Mouse (Mus musculus) kidney, embryonic 14.5 days (tissue): ENCODE measurements around the gene Smpd3. TPM values are rescaled to one million over a fixed set of nuclear protein-coding genes. Genes with fewer than 3 reads are reported as not detected.

ENCODE experiments used
- ATAC-seq: fragments of 200-750 bp; cut with Nextera tagmentation; 2 replicates; pipeline ENCODE4 v1.8.0; 2017; ENCODE audit warnings: moderate number of reproducible peaks, mild to moderate bottlenecking, moderate TSS enrichment, moderate library complexity; ENCODE audit not compliant: low FRiP score, low TSS enrichment
- H3K27ac ChIP-seq: fragments of 300-500 bp; sonication (generic); 2 replicates; pipeline ENCODE4 v1.5.1; 2014; ENCODE audit warnings: low read depth, mild to moderate bottlenecking, low read length, moderate library complexity, mixed read lengths
- H3K27me3 ChIP-seq: fragments of 300-500 bp; sonication (generic); 2 replicates; pipeline ENCODE4 v1.6.1; 2014; ENCODE audit warnings: mild to moderate bottlenecking, low read length; ENCODE audit not compliant: control insufficient read depth, insufficient read depth
- H3K36me3 ChIP-seq: fragments of 300-500 bp; sonication (generic); 2 replicates; pipeline ENCODE4 v1.6.1; 2014; ENCODE audit warnings: low read length, mixed read lengths; ENCODE audit not compliant: control insufficient read depth, insufficient read depth
- H3K4me1 ChIP-seq: fragments of 300-500 bp; sonication (generic); 2 replicates; pipeline ENCODE4 v1.6.1; 2014; ENCODE audit warnings: low read length, mixed read lengths; ENCODE audit not compliant: control insufficient read depth, insufficient read depth
- H3K4me2 ChIP-seq: fragments of 300-500 bp; sonication (generic); replicated peaks from 2 replicates; pipeline ENCODE4 v1.6.1; 2014; ENCODE audit warnings: low read depth, mild to moderate bottlenecking, low read length
- H3K4me3 ChIP-seq: fragments of 300-500 bp; sonication (generic); 2 replicates; pipeline ENCODE4 v1.5.1; 2014; ENCODE audit warnings: mild to moderate bottlenecking, low read length
- H3K9ac ChIP-seq: fragments of 300-500 bp; sonication (generic); 2 replicates; pipeline ENCODE4 v1.6.1; 2014; ENCODE audit warnings: low read depth, mild to moderate bottlenecking, low read length, moderate library complexity
- H3K9me3 ChIP-seq: fragments of 300-500 bp; sonication (generic); 2 replicates; pipeline ENCODE4 v1.6.1; 2016; ENCODE audit warnings: low read length; ENCODE audit not compliant: control insufficient read depth
- WGBS: fragments of 180-500 bp; shearing (Covaris S2); extraction: QIAGEN DNeasy Blood & Tissue Kit; methylation state at CpG from one replicate; pipeline ENCODE4 v1.1.7; 2014; 5-methylcytosine and 5-hydroxymethylcytosine counted together
- polyA plus RNA-seq: library from polyadenylated mRNA; unstranded; fragments of >200 nt; fragmentation: Nextera tagmentation; extraction: Ambion mirVana; gene quantifications from 2 replicates; pipeline ENCODE4 v1.2.1, GENCODE M21; 2014

Gene Smpd3
- polyA plus RNA-seq, 1 experiment from 2014 or later, result 0.12 TPM

DNA sequence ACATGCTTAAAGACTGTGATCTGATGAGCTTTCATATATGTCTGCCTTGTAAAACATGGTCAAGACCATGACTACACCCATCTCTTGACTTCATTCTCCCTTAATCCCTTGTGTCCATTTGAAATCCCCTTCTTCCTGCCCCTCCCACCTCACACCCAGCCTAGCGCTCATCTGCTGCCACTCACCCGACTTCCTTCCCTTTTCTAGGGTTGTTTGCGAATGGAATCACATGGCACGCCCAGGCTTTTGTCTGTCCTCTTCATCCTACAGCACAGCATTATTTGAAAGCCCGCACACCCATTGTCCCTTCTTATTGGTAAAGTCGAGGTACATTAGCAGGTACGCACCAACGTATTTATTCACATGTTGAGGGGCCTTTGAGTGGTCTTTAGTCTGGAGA, 26.5 kb upstream of the Smpd3 start:
- H3K36me3 ChIP-seq, result no peaks in the 10 kb centered on the region
- no peak overlapping the region for H3K9ac ChIP-seq
- 84% methylated on average over 8 of the region's 8 CpGs for WGBS
- H3K4me1 ChIP-seq, result no peaks in the 10 kb centered on the region
- no peak overlapping the region for H3K4me3 ChIP-seq
- no peak for ATAC-seq
- no peaks in the 10 kb centered on the region for H3K27me3 ChIP-seq
- no peak overlapping the region for H3K4me2 ChIP-seq
- no peak overlapping the region for H3K27ac ChIP-seq
- H3K9me3 ChIP-seq, result no peaks in the 10 kb centered on the region

DNA sequence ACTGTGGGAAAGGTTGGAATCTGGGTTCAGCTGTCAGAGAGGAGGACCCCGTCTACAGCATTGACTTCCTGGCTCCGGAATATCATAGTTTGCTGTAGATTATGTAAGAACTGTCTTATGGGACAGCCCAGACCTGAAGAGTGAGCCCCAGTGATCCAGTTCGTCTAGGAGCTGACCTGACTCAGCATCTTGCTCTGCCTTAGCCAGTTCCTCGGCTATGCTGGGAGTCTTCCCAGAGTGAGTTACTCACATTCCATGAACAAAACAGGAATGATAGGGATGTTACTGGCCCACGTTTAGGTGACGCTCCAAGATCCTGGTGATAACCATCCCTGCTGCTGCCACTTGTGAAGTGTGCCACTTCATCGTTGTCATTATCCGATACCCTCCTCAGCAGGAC, 25.5 kb upstream of the Smpd3 start:
- H3K4me2 ChIP-seq, result no peak overlapping the region
- no peaks in the 10 kb centered on the region for H3K9me3 ChIP-seq
- no peaks in the 10 kb centered on the region for H3K36me3 ChIP-seq
- H3K4me1 ChIP-seq, result no peaks in the 10 kb centered on the region
- WGBS, result 82% methylated on average over 8 of the region's 8 CpGs
- no peak overlapping the region for H3K9ac ChIP-seq
- no peaks in the 10 kb centered on the region for H3K27me3 ChIP-seq
- no peak overlapping the region for H3K27ac ChIP-seq
- ATAC-seq, result no peak
- no peak overlapping the region for H3K4me3 ChIP-seq

DNA sequence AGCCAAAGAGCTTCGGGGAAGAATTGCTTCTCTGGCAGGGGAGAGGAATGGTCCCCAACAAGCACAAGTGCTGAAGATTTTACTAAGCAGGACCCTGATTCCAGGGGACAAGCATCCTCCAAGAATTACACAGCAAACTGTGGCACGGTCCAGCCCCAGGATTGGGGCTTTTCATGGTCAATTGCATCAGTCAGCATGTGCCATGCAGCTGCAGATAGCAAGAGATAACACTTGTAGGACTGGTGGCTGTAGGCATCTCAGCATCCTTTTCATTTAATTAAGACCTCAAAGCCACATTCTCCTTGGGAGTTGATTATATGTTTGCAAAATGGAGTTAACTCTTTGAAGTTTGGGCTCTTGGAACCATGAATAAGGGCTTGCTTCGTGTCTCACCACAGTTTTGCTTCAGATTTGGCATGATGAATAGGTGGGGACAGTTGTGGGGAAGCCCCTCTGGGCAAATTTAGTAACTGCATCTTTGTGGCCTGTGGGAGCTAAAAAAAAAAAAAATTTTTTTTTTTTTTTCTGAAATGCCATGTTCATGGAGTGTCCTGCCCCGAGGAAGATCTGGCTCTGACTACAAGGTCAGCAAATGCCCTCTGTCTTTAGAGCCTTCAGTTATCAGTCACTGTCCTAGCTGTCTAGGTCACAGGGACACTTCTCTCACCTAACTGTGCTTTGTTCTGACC, 22.0 kb upstream of the Smpd3 start:
- no peak overlapping the region for H3K27ac ChIP-seq
- no peaks in the 10 kb centered on the region for H3K4me1 ChIP-seq
- H3K9me3 ChIP-seq, result no peaks in the 10 kb centered on the region
- ATAC-seq, result no peak
- no peaks in the 10 kb centered on the region for H3K27me3 ChIP-seq
- H3K4me2 ChIP-seq, result no peak overlapping the region
- no peak overlapping the region for H3K9ac ChIP-seq
- no peak overlapping the region for H3K4me3 ChIP-seq
- H3K36me3 ChIP-seq, result no peaks in the 10 kb centered on the region
- WGBS, result 61% methylated on average over 4 of the region's 4 CpGs

DNA sequence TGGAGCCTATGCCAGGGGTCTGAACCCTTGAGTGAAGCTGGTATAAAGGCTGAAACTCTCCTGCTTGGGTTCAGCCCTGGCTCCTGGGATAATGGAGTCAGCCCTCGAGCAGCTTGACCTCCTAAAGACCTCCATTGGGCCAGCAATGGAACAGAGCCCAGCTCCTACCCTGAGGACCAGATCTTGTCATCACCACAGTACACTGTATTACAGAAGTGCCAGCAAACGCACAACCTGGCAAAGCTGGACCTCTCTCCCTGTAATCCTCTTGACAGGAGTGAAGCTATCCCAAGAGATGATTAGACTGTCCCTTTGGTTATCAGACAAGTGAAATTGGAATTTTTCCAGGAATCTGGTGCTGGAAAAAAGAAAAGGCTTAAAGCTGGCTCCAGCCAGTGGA, 13.3 kb upstream of the Smpd3 start:
- Histone ChIP-seq H3K27ac (no peak overlapping the region), H3K36me3 (no peaks in the 10 kb centered on the region), H3K4me1 (no peaks in the 10 kb centered on the region), H3K4me3 (no peak overlapping the region), H3K9ac (no peak overlapping the region), H3K27me3 (no peaks in the 10 kb centered on the region), H3K9me3 (no peaks in the 10 kb centered on the region), H3K4me2 (no peak overlapping the region)
- no peak for ATAC-seq
- 64% methylated on average over 2 of the region's 2 CpGs for WGBS

DNA sequence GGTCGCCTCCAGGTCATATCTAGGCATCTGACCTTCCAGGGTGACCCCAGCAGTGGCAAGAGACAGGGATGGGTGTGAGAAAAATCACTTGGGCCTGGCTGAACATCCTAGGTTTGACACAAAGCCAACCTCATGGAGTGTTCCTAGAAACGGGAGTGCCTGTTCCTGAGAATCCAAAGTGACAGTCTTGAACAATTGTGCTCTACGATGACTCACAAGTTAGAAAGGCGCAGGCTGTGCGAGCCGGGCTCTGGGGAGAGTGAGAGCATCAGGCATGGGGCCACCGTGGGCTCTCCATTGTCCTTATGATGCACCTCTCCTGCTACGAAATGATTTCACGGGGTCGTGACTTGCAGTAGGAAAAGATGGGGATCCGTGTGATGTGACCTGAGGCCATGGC, 11.6 kb upstream of the Smpd3 start:
- H3K4me1 ChIP-seq, result no peaks in the 10 kb centered on the region
- H3K9me3 ChIP-seq, result no peaks in the 10 kb centered on the region
- H3K27ac ChIP-seq, result no peak overlapping the region
- H3K27me3 ChIP-seq, result no peaks in the 10 kb centered on the region
- WGBS, result 69% methylated on average over 11 of the region's 11 CpGs
- no peak overlapping the region for H3K4me3 ChIP-seq
- no peak overlapping the region for H3K9ac ChIP-seq
- ATAC-seq, result no peak
- no peaks in the 10 kb centered on the region for H3K36me3 ChIP-seq
- H3K4me2 ChIP-seq, result no peak overlapping the region

DNA sequence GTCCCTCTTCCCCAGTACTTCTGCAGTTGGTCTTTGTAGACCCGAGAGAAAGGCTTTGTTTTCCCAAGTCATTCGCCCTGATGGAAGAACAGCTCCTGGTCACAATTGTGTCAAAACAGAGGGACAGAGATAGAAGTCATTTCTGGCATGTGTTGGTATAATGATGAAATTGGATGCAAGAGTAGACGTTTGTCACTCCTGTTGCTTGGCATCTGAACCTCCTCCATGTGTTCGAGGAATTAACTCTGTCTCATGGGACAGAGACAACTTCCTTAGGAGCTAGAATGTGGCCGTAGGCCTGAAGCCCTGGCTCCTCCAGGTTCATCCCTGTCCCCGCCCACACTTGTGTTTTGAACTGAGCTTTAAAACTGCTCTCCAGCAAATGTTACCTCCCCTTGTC, 8.3 kb upstream of the Smpd3 start:
- no peak for ATAC-seq
- Histone ChIP-seq H3K27me3 (no peaks in the 10 kb centered on the region), H3K9me3 (no peaks in the 10 kb centered on the region), H3K27ac (no peak overlapping the region), H3K4me2 (no peak overlapping the region), H3K4me1 (no peaks in the 10 kb centered on the region), H3K4me3 (no peak overlapping the region), H3K9ac (no peak overlapping the region), H3K36me3 (no peaks in the 10 kb centered on the region)
- 69% methylated on average over 6 of the region's 6 CpGs for WGBS

DNA sequence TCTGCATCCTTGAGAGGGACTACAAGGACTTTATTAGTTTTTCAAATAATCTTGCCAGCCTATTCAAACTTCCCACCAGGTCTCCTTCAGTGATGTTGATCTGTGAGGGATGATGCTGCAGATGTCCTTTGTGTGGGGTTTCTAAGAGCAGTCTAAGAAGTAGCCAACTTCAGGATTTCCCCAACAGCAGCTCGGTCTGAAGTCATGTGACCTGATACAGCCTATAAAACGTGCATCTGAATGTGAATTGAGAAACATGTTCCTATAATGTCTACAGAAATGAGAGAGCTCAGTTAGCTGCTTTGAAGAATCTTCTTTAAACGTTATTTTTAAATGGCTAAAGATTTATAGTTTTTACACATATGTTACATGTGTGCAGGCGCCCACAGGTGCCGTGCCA, 5.7 kb upstream of the Smpd3 start:
- WGBS, result 70% methylated on average over 5 of the region's 5 CpGs
- H3K36me3 ChIP-seq, result no peaks in the 10 kb centered on the region
- H3K27ac ChIP-seq, result no peak overlapping the region
- H3K4me3 ChIP-seq, result no peak overlapping the region
- H3K9me3 ChIP-seq, result no peaks in the 10 kb centered on the region
- H3K4me1 ChIP-seq, result peaks cover 6% of the 10 kb centered on the region; the same call in 1 of the 2 replicates
- H3K4me2 ChIP-seq, result no peak overlapping the region
- ATAC-seq, result no peak
- no peak overlapping the region for H3K9ac ChIP-seq
- no peaks in the 10 kb centered on the region for H3K27me3 ChIP-seq

DNA sequence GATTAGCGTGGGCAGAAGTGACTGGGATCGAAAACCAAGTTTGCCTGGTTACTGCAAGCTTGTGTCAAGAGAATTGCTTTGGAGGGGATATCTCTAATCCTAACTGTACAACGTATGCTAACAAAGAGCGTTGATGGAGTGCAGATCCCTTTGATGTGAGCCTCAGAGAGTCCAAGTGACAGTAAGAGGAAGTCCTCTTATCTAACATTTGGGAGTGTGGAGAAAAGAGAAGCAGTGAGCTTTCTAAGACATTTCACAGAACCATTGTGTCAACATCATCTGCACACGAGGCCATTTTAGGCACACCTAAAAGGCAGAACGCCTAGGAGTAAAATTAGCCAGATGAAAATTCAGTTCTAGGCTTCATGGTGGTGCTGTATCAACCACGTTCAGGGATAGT, 5.0 kb upstream of the Smpd3 start:
- Histone ChIP-seq H3K4me3 (no peak overlapping the region), H3K9ac (no peak overlapping the region), H3K9me3 (no peaks in the 10 kb centered on the region), H3K4me1 (peaks cover 6% of the 10 kb centered on the region; the same call in 1 of the 2 replicates), H3K27ac (no peak overlapping the region), H3K27me3 (no peaks in the 10 kb centered on the region), H3K36me3 (no peaks in the 10 kb centered on the region), H3K4me2 (no peak overlapping the region)
- WGBS, result 80% methylated on average over 7 of the region's 7 CpGs
- no peak for ATAC-seq

DNA sequence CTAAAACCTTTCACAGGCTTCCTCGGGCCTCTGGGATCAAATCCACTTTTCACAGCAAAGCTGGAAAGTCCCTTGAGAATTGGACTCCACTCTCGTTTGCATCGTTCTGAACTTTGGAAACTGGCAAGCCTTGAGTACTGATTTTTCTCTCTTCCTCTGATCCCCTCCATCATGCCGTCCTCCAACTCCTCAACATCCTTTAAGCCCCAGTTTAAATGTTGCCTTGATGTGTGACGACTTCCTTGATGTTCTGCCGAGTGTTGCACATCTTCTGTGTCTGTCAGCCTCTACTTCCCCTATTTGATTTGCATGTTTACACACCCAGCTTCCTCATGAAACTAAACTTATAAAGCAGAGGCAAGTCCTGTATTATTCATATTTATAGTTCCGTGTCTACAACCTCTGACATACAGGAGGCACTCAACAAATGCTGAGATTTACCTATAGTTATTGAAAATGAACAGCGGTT, 987 bp upstream of the Smpd3 start:
- peak overlapping the region; percentile 50 for H3K4me2 ChIP-seq
- H3K4me3 ChIP-seq, result peak overlapping the region; percentile 57
- no peaks in the 10 kb centered on the region for H3K36me3 ChIP-seq
- peaks cover 34% of the 10 kb centered on the region for H3K27me3 ChIP-seq
- H3K9me3 ChIP-seq, result no peaks in the 10 kb centered on the region
- no peak for ATAC-seq
- no peak overlapping the region for H3K27ac ChIP-seq
- no peak overlapping the region for H3K9ac ChIP-seq
- peaks cover 11% of the 10 kb centered on the region; the same call in 1 of the 2 replicates for H3K4me1 ChIP-seq
- 34% methylated on average over 8 of the region's 8 CpGs for WGBS
